In the genomic region with DNA sequence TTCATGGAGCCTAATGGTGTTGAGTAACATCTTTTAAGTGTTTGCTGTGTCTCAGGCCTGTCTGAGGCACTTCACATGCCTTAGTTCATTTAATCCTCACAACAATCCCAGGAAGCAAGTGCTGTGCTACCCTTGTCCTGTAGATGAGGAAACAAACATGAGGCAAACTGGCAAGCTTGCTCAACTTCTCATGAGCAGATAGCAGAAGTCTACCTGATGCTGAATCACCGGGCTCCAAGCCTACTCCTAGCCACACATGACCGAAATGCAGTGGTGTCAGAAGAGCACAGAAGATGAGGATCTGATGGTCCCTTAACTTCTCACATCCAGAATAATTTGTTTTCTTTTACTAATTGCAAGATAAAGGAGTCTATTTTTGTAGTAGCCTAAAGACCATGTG, we compare ENCODE assay signal across 26 mouse cellular contexts.
"Had no signal": no experiment of that assay in that cellular context is flagged by ENCODE, and none has a peak within 500 bp of the region (broad histone marks: within the 10 kb centered on the region; RNA-seq: fewer than 3 reads in every experiment).

No protein-coding gene starts in this region.

- H3K4me2 ChIP-seq: heart, embryonic 11.5 days; heart, embryonic 13.5 days; heart, embryonic 15.5 days; hindbrain, embryonic 12.5 days; hindbrain, embryonic 14.5 days; intestine, embryonic 15.5 days; limb, embryonic 13.5 days; limb, embryonic 15.5 days had no signal

- H3K4me1 ChIP-seq: heart, embryonic 13.5 days; heart, embryonic 15.5 days; intestine, embryonic 15.5 days; limb, embryonic 13.5 days; limb, embryonic 15.5 days had no signal

- H3K36me3 ChIP-seq: heart, embryonic 13.5 days; heart, embryonic 15.5 days; hindbrain, embryonic 10.5 days; hindbrain, embryonic 12.5 days; intestine, embryonic 15.5 days; limb, embryonic 13.5 days; limb, embryonic 15.5 days had no signal

- H3K4me3 ChIP-seq: heart, adult 2 months; heart, embryonic 13.5 days; heart, embryonic 15.5 days; hindbrain, embryonic 10.5 days; hindbrain, embryonic 12.5 days; intestine, embryonic 15.5 days; limb, embryonic 13.5 days; limb, embryonic 15.5 days had no signal

- ATAC-seq: forebrain, postnatal 0 days; hindbrain, embryonic 16.5 days; inflammation-experienced regulatory T-cells, adult 6 months; intestine, embryonic 15.5 days; intestine, postnatal 0 days had no signal

- H3K9ac ChIP-seq: forebrain, postnatal 0 days; heart, embryonic 13.5 days; heart, embryonic 15.5 days; hindbrain, embryonic 12.5 days; hindbrain, embryonic 14.5 days; intestine, embryonic 15.5 days; limb, embryonic 13.5 days; limb, embryonic 15.5 days had no signal

- DNase-seq: forebrain, postnatal 0 days; gastrocnemius, postnatal 14 days; gastrocnemius, postnatal 36 days; heart, adult 2 months; heart, postnatal 14 days; heart, postnatal 4 days; kidney, adult 18-20 months; kidney, adult 8-10 months; kidney, postnatal 14 days; kidney, postnatal 36 days; layer of hippocampus, adult 9-11 months; layer of hippocampus, postnatal 36 days; left cerebral cortex, postnatal 4 days had no signal

- H3K9me3 ChIP-seq: heart, embryonic 13.5 days; heart, embryonic 15.5 days; hindbrain, embryonic 10.5 days; hindbrain, embryonic 12.5 days; intestine, embryonic 15.5 days; limb, embryonic 13.5 days; limb, embryonic 15.5 days had no signal

- H3K27ac ChIP-seq: heart, adult 2 months; heart, embryonic 13.5 days; heart, embryonic 15.5 days; hindbrain, embryonic 10.5 days; hindbrain, embryonic 12.5 days; hindbrain, embryonic 14.5 days; intestine, embryonic 15.5 days; kidney, postnatal 0 days; limb, embryonic 13.5 days; limb, embryonic 15.5 days had no signal

- H3K27me3 ChIP-seq: heart, embryonic 13.5 days; heart, embryonic 15.5 days; hindbrain, embryonic 12.5 days; intestine, embryonic 15.5 days; limb, embryonic 13.5 days; limb, embryonic 15.5 days had no signal
